Mouse (Mus musculus) c-Kit-negative CD71-positive TER-119-positive erythroid progenitor cells, embryonic 14.5 days (primary cell): ENCODE data around the gene Gm10487.
"Not testable (repeated sequence)": the region's sequence is repeated elsewhere in the genome, so short reads cannot be mapped to it uniquely, and the experiment has no call there.

Source experiments
- DNase-seq: peaks from one replicate; pipeline ENCODE4 v3.0.0-alpha.2; 2013; ENCODE audit warnings: low read depth, low spot score

Gm10487 gene

DNA sequence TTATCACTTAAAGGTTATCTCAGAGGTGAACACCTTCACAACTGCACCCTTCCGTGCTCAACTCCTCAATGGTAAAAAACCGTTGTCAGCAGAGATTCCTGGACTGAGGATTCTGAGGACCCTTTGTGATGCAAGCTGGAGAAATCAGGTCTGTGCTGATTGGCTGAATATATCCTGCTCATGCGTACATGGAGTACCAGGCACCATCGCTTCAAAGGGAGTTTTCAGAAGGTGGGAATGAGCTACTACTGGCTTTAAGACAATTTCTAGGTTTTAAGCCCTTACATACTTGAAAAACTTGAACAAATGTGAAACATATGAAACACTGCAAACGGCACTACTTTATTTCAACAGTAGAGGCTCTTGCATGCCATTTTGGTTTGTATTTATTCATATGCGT, at the start of gene Gm10487:
TSS of gene Gm10487 (minus strand) at position 101 of the 400 bp plus-strand sequence.
- DNase-seq: not testable (repeated sequence)
